ENCODE assay signal across 8 mouse cellular contexts in genomic region chr9:53609968-53610781, GRCm38 (mm10). TPM values are rescaled to one million over a fixed set of nuclear protein-coding genes. Genes with fewer than 3 reads are reported as not detected.
DNase-seq lines count a peak whose midpoint lies in the region; ATAC-seq and TF ChIP-seq lines count a peak whose summit lies in the region.

TSS of gene Acat1 (minus strand) at chr9:53610382.

- H3K9ac ChIP-seq in MEL (ENCODE audit: control insufficient read depth, low read depth, low read length, poor library complexity, severe bottlenecking), result peak within 1 kb of the TSS; percentile 93
- H3K9ac ChIP-seq in forebrain, postnatal 0 days, result peak within 1 kb of the TSS; percentile 96
- H3K9ac ChIP-seq in lung, embryonic 15.5 days, result peak within 1 kb of the TSS; percentile 89

- H3K9me3 ChIP-seq in MEL (replicated peaks; ENCODE audit: insufficient read depth, low read length), result no peaks in the 10 kb centered on the region
- H3K9me3 ChIP-seq in forebrain, postnatal 0 days (ENCODE audit: low read length), result no peaks in the 10 kb centered on the region
- H3K9me3 ChIP-seq in lung, embryonic 15.5 days, result no peaks in the 10 kb centered on the region

- H3K27me3 ChIP-seq in MEL (ENCODE audit: control insufficient read depth in 1 of 2, insufficient read depth in 2 of 2, low read length in 2 of 2), result no peaks in the 10 kb centered on the region
- no peaks in the 10 kb centered on the region for H3K27me3 ChIP-seq in cerebellum, adult 2 months (ENCODE audit: control insufficient read depth, insufficient read depth, low read length)
- H3K27me3 ChIP-seq in forebrain, postnatal 0 days (ENCODE audit: insufficient read depth, low read length), result no peaks in the 10 kb centered on the region
- H3K27me3 ChIP-seq in lung, embryonic 15.5 days, result no peaks in the 10 kb centered on the region

- peak; percentile 80 to 82; a peak in 3 of 4 replicates for TF ChIP-seq POLR2A in MEL (IDR thresholded peaks at IDR 0.05; ENCODE audit: control insufficient read depth in 1 of 2, insufficient read depth in 1 of 2, low read depth in 1 of 2, low read length in 2 of 2, poor library complexity in 1 of 2)
- peak; percentile 83 for TF ChIP-seq POLR2A in cerebellum, adult 2 months (IDR thresholded peaks at IDR 0.05; ENCODE audit: borderline replicate concordance, insufficient read depth, low read length)

- H3K27ac ChIP-seq in MEL (ENCODE audit: control insufficient read depth, low read depth, low read length), result peak within 1 kb of the TSS; percentile 69
- peak within 1 kb of the TSS; percentile 82 for H3K27ac ChIP-seq in cerebellum, adult 2 months (ENCODE audit: insufficient read depth, low read length)
- H3K27ac ChIP-seq in forebrain, postnatal 0 days (ENCODE audit: low read depth, low read length), result peak within 1 kb of the TSS; percentile 90
- H3K27ac ChIP-seq in lung, embryonic 15.5 days, result peak within 1 kb of the TSS; percentile 53

- H3K79me2 ChIP-seq in MEL (ENCODE audit: control insufficient read depth, insufficient read depth, low read length, poor library complexity), result peaks cover 9% of the 10 kb centered on the region

- peaks cover 0 to 9% of the 10 kb centered on the region in 2 experiments; a peak in 2 of 4 replicates for H3K36me3 ChIP-seq in MEL (ENCODE audit: control insufficient read depth in 1 of 2, insufficient read depth in 2 of 2, low read length in 2 of 2)
- peaks cover 6% of the 10 kb centered on the region for H3K36me3 ChIP-seq in forebrain, postnatal 0 days (ENCODE audit: insufficient read depth)
- peaks cover 2% of the 10 kb centered on the region; the same call in 1 of the 2 replicates for H3K36me3 ChIP-seq in lung, embryonic 15.5 days

- no peak; a peak in 1 of 4 replicates for TF ChIP-seq EP300 in MEL (IDR thresholded peaks at IDR 0.05; ENCODE audit: low read depth in 1 of 2, low read length in 2 of 2)

- peak within 1 kb of the TSS; percentile 67 to 86 for H3K4me3 ChIP-seq in MEL (ENCODE audit: control insufficient read depth in 1 of 2, insufficient read depth in 1 of 2, low read depth in 2 of 2, low read length in 2 of 2)
- peak within 1 kb of the TSS; percentile 93 for H3K4me3 ChIP-seq in cerebellum, adult 2 months (replicated peaks; ENCODE audit: insufficient read depth, low read depth, low read length)
- peak within 1 kb of the TSS; percentile 88 for H3K4me3 ChIP-seq in forebrain, postnatal 0 days (ENCODE audit: low read depth, low read length)
- H3K4me3 ChIP-seq in lung, embryonic 15.5 days, result peak within 1 kb of the TSS; percentile 85

- ATAC-seq in forebrain, postnatal 0 days, result peak; percentile 99
- peak; percentile 97 for ATAC-seq in lung, embryonic 15.5 days (ENCODE audit: borderline replicate concordance, extremely low read depth, low FRiP score, low TSS enrichment)

- 1% methylated on average over 52 of the region's 52 CpGs for WGBS in cerebellum, adult 2 months
- 1% methylated on average over 51 of the region's 52 CpGs for WGBS in forebrain, postnatal 0 days
- 3% methylated on average over 52 of the region's 52 CpGs for WGBS in lung, embryonic 15.5 days

- TF ChIP-seq CTCF in MEL (IDR thresholded peaks at IDR 0.05 in 2 of 3, conservative IDR thresholded peaks at IDR 0.05 in 1 of 3; ENCODE audit: control insufficient read depth in 1 of 3, insufficient read depth in 1 of 3, low read depth in 2 of 3, low read length in 3 of 3, poor library complexity in 1 of 3, severe bottlenecking in 1 of 3), result no peak
- TF ChIP-seq CTCF in cerebellum, adult 2 months (IDR thresholded peaks at IDR 0.05; ENCODE audit: borderline replicate concordance, insufficient read depth, low read depth, low read length), result no peak
- TF ChIP-seq CTCF in forebrain, postnatal 0 days (IDR thresholded peaks at IDR 0.05; ENCODE audit: low read depth), result no peak

- peak within 1 kb of the TSS; percentile 83 for H3K4me2 ChIP-seq in forebrain, postnatal 0 days (ENCODE audit: low read depth)
- peak within 1 kb of the TSS; percentile 91 for H3K4me2 ChIP-seq in lung, embryonic 15.5 days

- peaks cover 0 to 5% of the 10 kb centered on the region in 2 experiments; a peak in 2 of 4 replicates for H3K4me1 ChIP-seq in MEL (ENCODE audit: control insufficient read depth in 1 of 2, insufficient read depth in 2 of 2, low read length in 2 of 2)
- no peaks in the 10 kb centered on the region for H3K4me1 ChIP-seq in cerebellum, adult 2 months (ENCODE audit: control insufficient read depth, insufficient read depth, low read length)
- peaks cover 6% of the 10 kb centered on the region for H3K4me1 ChIP-seq in forebrain, postnatal 0 days (ENCODE audit: insufficient read depth)
- H3K4me1 ChIP-seq in lung, embryonic 15.5 days, result peaks cover 6% of the 10 kb centered on the region; the same call in 1 of the 2 replicates

- peak; percentile 96 for DNase-seq in MEL (ENCODE audit: low read depth, low spot score)
- DNase-seq in cerebellum, adult 2 months, result peak; percentile 95
- peak; percentile 95 for DNase-seq in forebrain, postnatal 0 days
- peak; percentile 98 for DNase-seq in heart, postnatal 4 days
- DNase-seq in layer of hippocampus, adult 8-10 months (ENCODE audit: low spot score in 2 of 2), result peak; percentile 86 to 92
- DNase-seq in ovary, adult 18-20 months (ENCODE audit: low spot score), result peak; percentile 91
- peak; percentile 90 for DNase-seq in thymus, postnatal 0 days (ENCODE audit: low spot score)

- no peak for TF ChIP-seq RAD21 in MEL (IDR thresholded peaks at IDR 0.05; ENCODE audit: low read depth, low read length)

TF ChIP-seq in MEL, 35 proteins besides CTCF, POLR2A, EP300 and RAD21:
- TF ChIP-seq MYC (IDR thresholded peaks at IDR 0.05; ENCODE audit: low read depth, low read length), result peak; percentile 85
- no peak for TF ChIP-seq MEF2A (IDR thresholded peaks at IDR 0.05; ENCODE audit: extremely low read depth, insufficient replicate concordance, low read depth, low read length, poor library complexity, severe bottlenecking)
- TF ChIP-seq SMC3 (IDR thresholded peaks at IDR 0.05; ENCODE audit: low read depth, low read length), result no peak
- TF ChIP-seq MAFK (IDR thresholded peaks at IDR 0.05; ENCODE audit: borderline replicate concordance, low read depth, low read length), result no peak
- TF ChIP-seq MYB (IDR thresholded peaks at IDR 0.05; ENCODE audit: low read depth, low read length), result no peak
- TF ChIP-seq ETS1 (IDR thresholded peaks at IDR 0.05; ENCODE audit: low read depth, low read length), result peak; percentile 41; the same call in 1 of the 2 replicates
- TF ChIP-seq POLR2AphosphoS5 (IDR thresholded peaks at IDR 0.05; ENCODE audit: borderline replicate concordance, low read depth, low read length), result no peak
- TF ChIP-seq TAL1 (IDR thresholded peaks at IDR 0.05; ENCODE audit: low read length), result no peak
- TF ChIP-seq BHLHE40 (IDR thresholded peaks at IDR 0.05; ENCODE audit: borderline replicate concordance, low read depth, low read length), result no peak; the same call in 1 of the 2 replicates
- TF ChIP-seq MAX (IDR thresholded peaks at IDR 0.05; ENCODE audit: low read length), result peak; percentile 97
- TF ChIP-seq POLR2AphosphoS2 (IDR thresholded peaks at IDR 0.05; ENCODE audit: low read length), result peak; percentile 87
- no peak for TF ChIP-seq JUND (IDR thresholded peaks at IDR 0.05; ENCODE audit: low read depth, low read length)
- TF ChIP-seq MAZ (IDR thresholded peaks at IDR 0.05; ENCODE audit: low read depth, low read length), result no peak
- no peak for TF ChIP-seq ELF1 (IDR thresholded peaks at IDR 0.05; ENCODE audit: low read depth, low read length)
- peak; percentile 90 for TF ChIP-seq SIN3A (IDR thresholded peaks at IDR 0.05; ENCODE audit: low read length)
- peak; percentile 70; the same call in 1 of the 2 replicates for TF ChIP-seq E2F4 (IDR thresholded peaks at IDR 0.05; ENCODE audit: borderline replicate concordance, low read depth, low read length)
- TF ChIP-seq TBP (IDR thresholded peaks at IDR 0.05; ENCODE audit: low read depth, low read length), result no peak
- TF ChIP-seq NELFE (IDR thresholded peaks at IDR 0.05; ENCODE audit: low read depth, low read length), result peak; percentile 78
- TF ChIP-seq MXI1 (IDR thresholded peaks at IDR 0.05; ENCODE audit: low read depth, low read length), result peak; percentile 92
- TF ChIP-seq USF1 (IDR thresholded peaks at IDR 0.05; ENCODE audit: low read depth, low read length), result peak; percentile 85
- TF ChIP-seq USF2 (IDR thresholded peaks at IDR 0.05; ENCODE audit: borderline replicate concordance in 1 of 2, insufficient read depth in 1 of 2, low read depth in 1 of 2, low read length in 2 of 2), result peak in 1 of 2 experiments; percentile 52; a peak in 1 of 4 replicates
- TF ChIP-seq HCFC1 (IDR thresholded peaks at IDR 0.05; ENCODE audit: low read depth, low read length), result peak; percentile 56; the same call in 1 of the 2 replicates
- peak; percentile 99 for TF ChIP-seq ZNF384 (IDR thresholded peaks at IDR 0.05; ENCODE audit: low read depth, low read length)
- TF ChIP-seq ZC3H11A (IDR thresholded peaks at IDR 0.05; ENCODE audit: low read depth, low read length), result no peak
- 0 out of 2 replicates have a peak, but pooled peaks have one; percentile 40 for TF ChIP-seq ZMIZ1 (IDR thresholded peaks at IDR 0.05; ENCODE audit: low read depth, low read length)
- TF ChIP-seq TCF12 (IDR thresholded peaks at IDR 0.05; ENCODE audit: low read depth, low read length), result 0 out of 2 replicates have a peak, but pooled peaks have one; percentile 60
- no peak for TF ChIP-seq GABPA (IDR thresholded peaks at IDR 0.05; ENCODE audit: low read depth, low read length)
- 0 out of 2 replicates have a peak, but pooled peaks have one; percentile 7 for TF ChIP-seq RCOR1 (IDR thresholded peaks at IDR 0.05; ENCODE audit: low read depth, low read length)
- no peak for TF ChIP-seq CHD1 (IDR thresholded peaks at IDR 0.05; ENCODE audit: low read depth, low read length)

RNA-seq across cellular contexts. Expression of gene Acat1, which starts in this region (rescaled TPM):
- total RNA-seq in MEL (2012; rRNA removed), result 41.0 and 41.8 TPM in 2 replicates
- polyA plus RNA-seq in MEL (2012; ENCODE audit: insufficient read depth in 1 of 2, insufficient read length in 2 of 2, low read depth in 1 of 2, low replicate concordance in 2 of 2, missing spikeins in 1 of 2), result 100 to 1,000 TPM in 1 of 2 experiments, 10 to 100 TPM in 1; 37.4 to 185 TPM
- 80.2 and 81.6 TPM in 2 replicates for polyA plus RNA-seq in cerebellum, adult 2 months (2012; rRNA removed)
- 164 and 193 TPM in 2 replicates for total RNA-seq in forebrain, postnatal 0 days (2014; rRNA removed)
- polyA plus RNA-seq in forebrain, postnatal 0 days (2015; fragmentation: Nextera tagmentation; extraction: Ambion mirVana), result 199 and 218 TPM in 2 replicates
- 100 to 1,000 TPM; 259 to 279 TPM for total RNA-seq in heart, postnatal 4 days (2021)
- total RNA-seq in layer of hippocampus, adult 8-10 months (2022), result 10 to 100 TPM; 61.7 to 70.1 (median 68.1) TPM
- 110 and 117 TPM in 2 replicates for polyA plus RNA-seq in lung, embryonic 15.5 days (2015; fragmentation: Nextera tagmentation; extraction: Ambion mirVana)
- polyA plus RNA-seq in thymus, postnatal 0 days (2015; fragmentation: Nextera tagmentation; extraction: Ambion mirVana), result 88.6 and 99.1 TPM in 2 replicates

Comparison
In these comparisons a context has a peak if more than half of its experiments do, and no peak if none do; other contexts are left out.
1. Peak in every context shown above with its lines: DNase-seq, ATAC-seq, H3K4me3 ChIP-seq and H3K27ac ChIP-seq.